Mouse (Mus musculus) CH12.LX (cell line): ENCODE measurements at regions not wholly inside any gene's neighbourhood (a gene's known extent, or its start where the extent isn't known, plus 50 kb on each side); places are given as distances from the start of the nearest gene placed in this dataset.

ENCODE experiments used
- CTCF ChIP-seq, 2 experiments: IDR thresholded peaks in 1 of 2; conservative IDR thresholded peaks in 1 of 2; 2 replicates each; pipeline ENCODE4 v1.5.1; 2011 to 2012; ENCODE audit warnings: low read depth in 2 of 2, low read length in 2 of 2, improper control_type of control experiment in 1 of 2, inconsistent platforms in 1 of 2, mild to moderate bottlenecking in 1 of 2, moderate library complexity in 1 of 2
- ELF1 ChIP-seq: IDR thresholded peaks from 2 replicates; pipeline ENCODE4 v1.6.1; 2014; ENCODE audit warnings: low read depth, mild to moderate bottlenecking, inconsistent platforms, low read length, improper control_type of control experiment
- MEF2A ChIP-seq: IDR thresholded peaks from 2 replicates; pipeline ENCODE4 v1.6.1; 2014; ENCODE audit warnings: low read depth, mild to moderate bottlenecking, inconsistent platforms, low read length, improper control_type of control experiment, borderline replicate concordance
- ZMIZ1 ChIP-seq: IDR thresholded peaks from 2 replicates; pipeline ENCODE4 v1.6.1; 2012; ENCODE audit warnings: low read depth, mild to moderate bottlenecking, inconsistent platforms, low read length, improper control_type of control experiment

DNA sequence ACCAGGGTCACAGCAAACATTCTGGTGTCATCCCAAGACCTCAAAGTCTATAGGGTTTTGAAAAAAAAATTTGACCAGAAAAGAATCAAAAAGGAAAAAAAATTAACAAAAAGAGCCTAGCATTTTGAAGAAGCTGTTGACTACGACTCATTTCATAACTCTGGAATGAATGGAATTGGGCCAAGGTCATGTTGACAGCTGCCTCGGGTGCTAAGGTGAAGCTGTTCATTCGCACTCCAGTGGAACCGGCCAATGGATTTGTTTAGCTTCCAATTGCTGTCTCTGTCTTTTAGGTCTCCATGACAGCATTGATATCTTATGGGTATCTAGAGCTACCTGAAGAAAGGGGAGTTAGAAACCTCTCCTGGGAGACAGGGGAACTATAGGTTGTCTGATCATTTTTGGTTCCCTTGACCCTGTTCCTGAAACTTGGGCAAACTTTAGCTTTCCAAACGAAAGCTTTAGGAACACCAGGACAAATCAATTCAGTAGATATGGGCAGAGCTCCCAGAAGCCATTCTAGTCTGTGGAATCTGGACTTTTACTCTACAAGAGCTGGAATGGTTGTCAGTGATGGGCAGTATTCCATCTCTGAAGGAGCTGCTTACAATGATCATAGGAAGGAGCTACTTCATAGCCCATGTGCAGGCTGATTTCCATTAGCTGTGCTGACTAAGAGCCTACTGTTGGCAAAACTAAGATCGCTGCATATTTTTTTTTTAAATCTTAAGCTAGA lies 432.7 kb upstream of the Nr2f2 start:
- TF ChIP-seq ELF1 (no peak), CTCF (conservative IDR thresholded peaks at IDR 0.05 in 1 of 2, IDR thresholded peaks at IDR 0.05 in 1 of 2; ENCODE audit: low read depth in 2 of 2, low read length in 2 of 2) (no peak), ZMIZ1 (no peak), MEF2A (no peak)
